Mouse (Mus musculus) hindbrain, embryonic 16.5 days (tissue): ENCODE measurements around the gene Arl15. TPM values are rescaled to one million over a fixed set of nuclear protein-coding genes. Genes with fewer than 3 reads are reported as not detected.

Experiments used
- ATAC-seq: fragments of 200-750 bp; cut with Nextera tagmentation; 2 replicates; pipeline ENCODE4 v1.8.0; 2017; ENCODE audit warnings: moderate TSS enrichment, moderate library complexity
- H3K27ac ChIP-seq: fragments of 300-500 bp; sonication (generic); 2 replicates; pipeline ENCODE4 v1.5.1; 2014; ENCODE audit warnings: low read depth, mild to moderate bottlenecking, control low read depth, low read length, moderate library complexity
- H3K27me3 ChIP-seq: fragments of 300-500 bp; sonication (generic); replicated peaks from 2 replicates; pipeline ENCODE4 v1.6.1; 2014; ENCODE audit warnings: low read length; ENCODE audit not compliant: control insufficient read depth, insufficient read depth
- H3K36me3 ChIP-seq: fragments of 300-500 bp; sonication (generic); 2 replicates; pipeline ENCODE4 v1.6.1; 2014; ENCODE audit warnings: mild to moderate bottlenecking, low read length, moderate library complexity, mixed read lengths; ENCODE audit not compliant: control insufficient read depth, insufficient read depth
- H3K4me1 ChIP-seq: fragments of 300-500 bp; sonication (generic); 2 replicates; pipeline ENCODE4 v1.6.1; 2014; ENCODE audit warnings: low read depth, low read length; ENCODE audit not compliant: control insufficient read depth, insufficient read depth
- H3K4me2 ChIP-seq: fragments of 300-500 bp; sonication (generic); 2 replicates; pipeline ENCODE4 v1.6.1; 2014; ENCODE audit warnings: mild to moderate bottlenecking, low read length, control low read depth, moderate library complexity
- H3K4me3 ChIP-seq: fragments of 300-500 bp; sonication (generic); 2 replicates; pipeline ENCODE4 v1.5.1; 2014; ENCODE audit warnings: mild to moderate bottlenecking, low read length, control low read depth, moderate library complexity
- H3K9ac ChIP-seq: fragments of 300-500 bp; sonication (generic); 2 replicates; pipeline ENCODE4 v1.6.1; 2014; ENCODE audit warnings: low read depth, mild to moderate bottlenecking, control low read depth, low read length, moderate library complexity
- H3K9me3 ChIP-seq: fragments of 300-500 bp; sonication (generic); 2 replicates; pipeline ENCODE4 v1.6.1; 2014; ENCODE audit warnings: mild to moderate bottlenecking, low read length, moderate library complexity; ENCODE audit not compliant: control insufficient read depth
- WGBS: fragments of 180-500 bp; shearing (Covaris S2); extraction: QIAGEN DNeasy Blood & Tissue Kit; methylation state at CpG from one replicate; pipeline ENCODE4 v1.1.7; 2014; 5-methylcytosine and 5-hydroxymethylcytosine counted together
- polyA plus RNA-seq: library from polyadenylated mRNA; unstranded; fragments of >200 nt; fragmentation: Nextera tagmentation; extraction: Ambion mirVana; gene quantifications from 2 replicates; pipeline ENCODE4 v1.2.1, GENCODE M21; 2015

Gene Arl15
- polyA plus RNA-seq, 1 experiment from 2014 or later, result 21.5 TPM

DNA sequence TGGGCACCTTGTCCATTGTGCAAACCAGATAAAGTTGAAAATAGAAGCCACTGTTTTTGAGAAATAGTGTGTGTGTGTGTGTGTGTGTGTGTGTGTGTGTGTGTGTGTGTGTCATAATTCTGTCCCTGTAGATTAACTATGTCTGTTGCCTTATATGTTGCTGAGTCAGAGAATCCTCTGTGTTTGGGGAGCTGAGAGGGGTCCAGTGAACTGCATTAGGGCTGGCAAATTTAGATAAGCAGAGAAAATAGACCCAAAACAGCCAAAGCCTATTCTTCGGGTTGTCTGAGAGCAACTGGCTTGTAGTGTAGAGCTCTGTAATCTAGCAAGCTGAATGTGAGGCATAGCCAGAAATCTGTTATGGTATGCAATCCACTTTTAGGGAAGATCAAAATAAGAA is 348.9 kb downstream of the Arl15 start:
- Histone ChIP-seq H3K4me3 (no peak overlapping the region), H3K9ac (no peak overlapping the region), H3K36me3 (no peaks in the 10 kb centered on the region), H3K4me1 (no peaks in the 10 kb centered on the region; the same call in none of the 2 replicates), H3K4me2 (no peak overlapping the region), H3K27ac (no peak overlapping the region), H3K27me3 (no peaks in the 10 kb centered on the region), H3K9me3 (no peaks in the 10 kb centered on the region)
- 87% methylated on average over 1 of the region's 1 CpGs for WGBS
- no peak for ATAC-seq

DNA sequence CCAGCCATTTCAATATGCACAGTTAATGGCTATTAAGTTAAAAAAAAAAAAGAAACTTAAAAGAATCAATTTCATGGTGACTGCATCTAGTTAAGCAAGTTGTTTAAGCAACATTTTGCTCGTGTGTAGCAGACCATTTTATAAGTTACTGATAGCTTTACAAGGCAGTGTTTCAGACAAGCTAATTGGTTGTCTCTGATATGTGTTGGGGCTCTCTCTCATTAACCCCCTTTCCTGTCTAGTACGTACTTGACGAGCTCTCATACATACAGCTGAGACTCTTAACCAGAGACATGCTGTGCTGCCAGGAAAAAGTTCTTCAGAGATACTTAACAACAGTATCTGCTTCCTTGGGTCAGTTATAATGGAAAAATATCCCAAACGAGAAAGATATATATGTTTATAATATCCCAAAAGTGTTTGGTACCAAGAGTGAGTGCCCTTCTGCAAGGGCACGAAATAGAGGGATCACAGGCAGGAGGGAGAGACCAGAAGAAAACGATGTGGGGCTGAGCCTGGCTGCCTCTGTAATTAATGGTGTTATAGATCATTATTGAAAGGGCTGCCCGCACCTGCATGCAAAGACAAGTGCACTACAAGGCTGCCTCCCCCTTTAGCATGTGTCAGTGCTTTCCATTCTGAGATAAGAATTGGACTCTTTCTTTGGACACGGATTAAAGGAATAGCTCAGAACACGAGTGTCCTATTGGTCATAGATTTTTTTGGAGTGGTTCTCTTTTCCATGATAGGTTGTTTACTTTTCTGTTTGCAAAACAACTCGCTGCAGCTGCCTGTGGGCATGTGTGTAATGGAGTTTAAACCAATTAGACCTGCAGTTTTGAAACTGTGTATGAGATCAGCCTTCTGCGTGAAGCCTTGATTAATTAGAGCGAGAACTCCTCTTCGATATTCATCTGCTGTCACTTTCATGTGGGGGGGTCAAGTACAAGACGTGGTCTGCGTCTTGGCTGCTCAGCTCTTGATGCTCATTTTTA is 350.0 kb downstream of the Arl15 start:
- no peak overlapping the region for H3K9ac ChIP-seq
- H3K4me2 ChIP-seq, result no peak overlapping the region
- WGBS, result 51% methylated on average over 15 of the region's 15 CpGs
- no peak overlapping the region for H3K4me3 ChIP-seq
- no peak; the same call in 1 of the 2 replicates for ATAC-seq
- H3K4me1 ChIP-seq, result no peaks in the 10 kb centered on the region; the same call in none of the 2 replicates
- H3K36me3 ChIP-seq, result no peaks in the 10 kb centered on the region
- H3K27ac ChIP-seq, result no peak overlapping the region
- no peaks in the 10 kb centered on the region for H3K9me3 ChIP-seq
- no peaks in the 10 kb centered on the region for H3K27me3 ChIP-seq

- no peak overlapping the region for H3K9ac ChIP-seq
- peak; percentile 22; the same call in 1 of the 2 replicates for ATAC-seq
- no peaks in the 10 kb centered on the region for H3K27me3 ChIP-seq
- no peak overlapping the region for H3K4me3 ChIP-seq
- no peaks in the 10 kb centered on the region for H3K9me3 ChIP-seq
- WGBS, result 85% methylated on average over 8 of the region's 8 CpGs
- H3K27ac ChIP-seq, result no peak overlapping the region
- no peaks in the 10 kb centered on the region; the same call in none of the 2 replicates for H3K4me1 ChIP-seq
- H3K36me3 ChIP-seq, result no peaks in the 10 kb centered on the region
- H3K4me2 ChIP-seq, result no peak overlapping the region
These were observed 350.9 kb downstream of the Arl15 start for GRCm38 (mm10) chr13:114145249-114145648.

DNA sequence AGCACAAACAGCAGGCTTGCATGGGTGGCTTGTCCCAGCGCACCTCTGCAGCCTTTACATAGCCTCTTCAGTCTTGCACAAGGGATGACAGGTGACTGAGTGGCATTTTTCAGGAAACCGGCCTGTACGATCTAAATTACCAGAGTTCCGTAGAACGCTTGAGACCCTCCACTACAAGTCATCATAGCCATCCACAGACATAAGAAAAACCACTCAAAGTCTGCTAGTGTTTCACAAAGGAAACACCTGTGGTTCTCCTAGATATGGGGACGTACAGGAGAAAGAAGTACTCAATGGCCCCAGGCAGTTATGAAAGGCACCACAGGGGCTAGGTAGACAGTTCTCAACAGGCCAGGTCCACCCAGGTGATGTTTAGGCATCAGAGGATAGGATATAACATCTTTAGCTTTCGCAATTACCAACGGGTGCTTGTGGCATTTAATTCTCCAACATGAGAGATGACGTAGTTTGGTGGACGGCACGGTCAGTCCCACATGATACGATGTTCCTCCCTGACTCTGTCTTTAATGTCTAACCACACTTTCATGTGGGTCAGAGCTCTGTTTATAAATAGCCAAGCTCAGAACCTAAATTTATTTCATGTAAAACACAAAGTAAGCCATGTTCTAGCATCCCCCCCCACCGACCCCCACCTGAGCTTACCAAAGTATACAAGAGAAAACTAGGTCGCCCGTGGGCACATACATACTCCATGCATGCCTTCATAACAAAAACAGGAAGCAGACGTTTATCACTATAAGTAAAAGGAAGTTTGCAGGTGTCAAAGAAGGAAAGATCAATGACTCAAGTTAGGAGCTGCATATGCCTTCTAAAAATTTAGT is 356.8 kb downstream of the Arl15 start:
- ATAC-seq, result no peak
- H3K9ac ChIP-seq, result no peak overlapping the region
- no peaks in the 10 kb centered on the region for H3K36me3 ChIP-seq
- no peak overlapping the region for H3K4me3 ChIP-seq
- no peaks in the 10 kb centered on the region for H3K4me1 ChIP-seq
- H3K27me3 ChIP-seq, result no peaks in the 10 kb centered on the region
- WGBS, result 94% methylated on average over 16 of the region's 16 CpGs
- no peak overlapping the region for H3K4me2 ChIP-seq
- H3K27ac ChIP-seq, result no peak overlapping the region
- H3K9me3 ChIP-seq, result no peaks in the 10 kb centered on the region

DNA sequence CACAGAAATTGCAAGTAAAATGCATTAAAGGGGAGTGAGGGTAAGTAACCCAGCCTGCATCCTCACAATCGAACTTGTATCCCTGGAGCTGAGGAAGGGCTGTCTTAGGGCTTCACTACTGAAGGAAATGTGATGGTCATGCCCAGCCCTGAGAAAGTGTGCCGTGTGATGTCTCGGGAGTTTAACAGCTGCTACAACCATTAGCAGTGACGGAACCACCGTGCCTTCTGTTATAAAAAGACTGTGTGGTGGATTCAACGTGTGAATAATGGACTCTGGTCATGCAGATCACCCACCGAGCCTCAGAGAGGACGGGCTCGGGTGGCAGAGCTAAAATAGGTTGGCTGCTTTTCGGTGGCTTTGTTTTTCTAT is 357.4 kb downstream of the Arl15 start:
- Histone ChIP-seq H3K27me3 (no peaks in the 10 kb centered on the region), H3K36me3 (no peaks in the 10 kb centered on the region), H3K27ac (no peak overlapping the region), H3K4me2 (no peak overlapping the region), H3K9me3 (no peaks in the 10 kb centered on the region), H3K9ac (no peak overlapping the region), H3K4me3 (no peak overlapping the region), H3K4me1 (no peaks in the 10 kb centered on the region; the same call in 1 of the 2 replicates)
- WGBS, result 67% methylated on average over 10 of the region's 10 CpGs
- ATAC-seq, result no peak

GRCm38 (mm10) chr13:114156689-114157088 is 362.4 kb downstream of the Arl15 start:
- no peaks in the 10 kb centered on the region for H3K9me3 ChIP-seq
- H3K27ac ChIP-seq, result no peak overlapping the region
- peak overlapping the region; percentile 17; the same call in 1 of the 2 replicates for H3K4me2 ChIP-seq
- no peaks in the 10 kb centered on the region for H3K36me3 ChIP-seq
- ATAC-seq, result peak; percentile 60; the same call in 1 of the 2 replicates
- no peaks in the 10 kb centered on the region; the same call in 1 of the 2 replicates for H3K4me1 ChIP-seq
- H3K27me3 ChIP-seq, result no peaks in the 10 kb centered on the region
- WGBS, result 25% methylated on average over 12 of the region's 12 CpGs
- no peak overlapping the region for H3K4me3 ChIP-seq
- H3K9ac ChIP-seq, result no peak overlapping the region

DNA sequence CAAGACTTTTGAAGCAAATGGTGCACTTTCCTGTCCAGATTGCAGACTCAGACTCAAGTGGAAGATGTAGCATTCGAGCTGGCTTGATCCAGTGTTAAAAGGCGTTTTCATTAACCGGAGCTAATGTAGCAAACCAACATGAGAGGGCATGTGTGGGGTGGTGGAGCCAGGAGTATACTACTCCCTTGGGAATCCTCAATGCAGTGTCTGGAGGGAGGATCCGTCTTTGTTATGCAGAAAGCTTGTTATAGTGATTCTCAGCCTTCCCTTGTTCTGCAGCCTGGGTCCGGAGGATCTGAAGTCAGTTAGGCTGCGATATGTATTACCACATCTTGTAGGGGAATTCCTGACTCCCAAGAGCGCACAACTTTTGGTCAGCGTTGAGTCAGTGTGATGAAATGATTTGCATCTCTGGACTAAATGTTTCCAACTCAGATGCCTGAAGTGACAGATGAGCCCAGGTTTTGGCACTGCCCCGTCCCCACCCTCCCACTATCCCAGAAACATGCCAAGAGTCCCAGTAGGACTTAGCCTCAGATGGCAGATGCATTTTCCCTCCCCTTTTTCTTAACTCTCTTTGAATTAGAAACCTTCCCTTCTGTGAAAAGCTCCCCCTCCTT is 363.9 kb downstream of the Arl15 start:
- H3K4me1 ChIP-seq, result no peaks in the 10 kb centered on the region; the same call in 1 of the 2 replicates
- H3K4me2 ChIP-seq, result no peak overlapping the region
- H3K9me3 ChIP-seq, result no peaks in the 10 kb centered on the region
- 60% methylated on average over 9 of the region's 9 CpGs for WGBS
- no peak overlapping the region for H3K4me3 ChIP-seq
- 0 out of 2 replicates have a peak, but pooled peaks have one; percentile 20 for ATAC-seq
- H3K27me3 ChIP-seq, result no peaks in the 10 kb centered on the region
- no peak overlapping the region for H3K9ac ChIP-seq
- H3K27ac ChIP-seq, result no peak overlapping the region
- no peaks in the 10 kb centered on the region for H3K36me3 ChIP-seq

DNA sequence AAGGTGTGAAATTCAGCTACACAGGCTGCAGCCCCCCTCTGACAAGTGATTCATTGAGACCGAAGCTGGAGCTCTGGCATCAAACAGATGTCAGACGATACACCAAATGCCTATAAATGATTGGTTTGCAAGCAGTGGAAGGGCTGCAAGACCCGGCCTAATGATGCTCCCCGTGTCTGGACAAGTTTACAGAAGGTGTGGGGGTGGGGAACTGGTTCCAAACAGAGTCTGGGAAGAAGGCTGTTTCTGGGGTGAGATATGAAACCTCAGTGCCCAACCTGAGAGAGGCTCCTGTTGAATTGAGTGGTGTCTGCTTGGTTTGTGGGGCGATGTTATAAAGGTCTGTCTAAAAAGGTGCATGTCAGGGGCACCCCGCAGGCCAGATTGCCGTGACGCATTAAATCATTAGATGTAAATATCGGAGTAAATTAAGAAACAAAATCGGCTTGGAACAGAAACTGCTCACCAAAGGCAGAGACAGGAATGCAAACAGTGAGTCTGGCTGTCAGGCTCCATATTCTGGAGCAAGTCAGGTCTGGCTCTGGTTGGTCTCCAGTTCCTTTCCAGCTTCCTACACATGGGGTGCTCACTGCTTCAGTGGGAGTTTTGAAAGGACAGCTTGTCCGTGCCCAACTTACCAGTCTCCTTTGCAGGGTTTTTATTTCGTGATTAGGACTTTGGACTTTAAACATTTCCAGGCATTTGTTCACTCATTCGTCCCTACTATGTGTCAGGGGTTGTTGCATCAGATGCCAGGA is 365.5 kb downstream of the Arl15 start:
- WGBS, result 68% methylated on average over 13 of the region's 13 CpGs
- no peak overlapping the region for H3K4me3 ChIP-seq
- H3K4me1 ChIP-seq, result no peaks in the 10 kb centered on the region; the same call in 1 of the 2 replicates
- no peak overlapping the region for H3K9ac ChIP-seq
- no peaks in the 10 kb centered on the region for H3K9me3 ChIP-seq
- no peak for ATAC-seq
- no peaks in the 10 kb centered on the region for H3K27me3 ChIP-seq
- H3K27ac ChIP-seq, result no peak overlapping the region
- H3K4me2 ChIP-seq, result no peak overlapping the region
- H3K36me3 ChIP-seq, result no peaks in the 10 kb centered on the region
